Mouse (Mus musculus): ENCODE results near the gene Tbce. TPM values are rescaled to one million over a fixed set of nuclear protein-coding genes. Genes with fewer than 3 reads are reported as not detected.
A peak's percentile ranks its signal among the peaks of the same experiment; 100 is the strongest.
"Not testable (repeated sequence)": the region's sequence is repeated elsewhere in the genome, so short reads cannot be mapped to it uniquely, and the experiment has no call there.

Tbce gene
- polyA plus RNA-seq, 1 experiment = 0.59 TPM

DNA sequence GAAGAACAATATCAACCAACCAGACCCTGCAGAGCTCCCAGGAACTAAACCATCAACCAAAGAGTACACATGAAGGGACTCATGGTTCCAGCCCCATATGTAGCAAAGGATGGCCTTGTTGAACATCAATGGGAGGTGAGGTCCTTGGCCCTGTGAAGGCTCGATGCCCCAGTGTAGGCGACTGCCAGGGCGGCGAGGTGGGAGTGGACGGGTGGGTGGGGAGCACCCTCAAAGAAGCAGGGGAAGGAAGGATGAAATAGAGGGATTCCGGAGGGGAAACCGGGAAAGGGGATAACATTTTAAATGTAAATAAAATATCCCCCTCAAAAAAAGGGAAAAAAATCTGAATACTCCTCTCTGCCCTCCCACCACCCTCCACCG, 537 bp downstream of the Tbce start:
- Histone ChIP-seq H3K4me3 (replicated peaks) (peak overlapping the region; percentile 70), H3K36me3 (ENCODE audit: control insufficient read depth) (peaks cover 22% of the 10 kb centered on the region), H3K27me3 (ENCODE audit: control insufficient read depth) (no peaks in the 10 kb centered on the region), H3K9me3 (ENCODE audit: control insufficient read depth, low read length) (peaks cover 3% of the 10 kb centered on the region), H3K4me1 (ENCODE audit: control insufficient read depth) (peaks cover 56% of the 10 kb centered on the region)
- TF ChIP-seq TAL1 (IDR thresholded peaks at IDR 0.05; ENCODE audit: low read length) (no peak), GATA1 (IDR thresholded peaks at IDR 0.05; ENCODE audit: low read length) (no peak)

DNA sequence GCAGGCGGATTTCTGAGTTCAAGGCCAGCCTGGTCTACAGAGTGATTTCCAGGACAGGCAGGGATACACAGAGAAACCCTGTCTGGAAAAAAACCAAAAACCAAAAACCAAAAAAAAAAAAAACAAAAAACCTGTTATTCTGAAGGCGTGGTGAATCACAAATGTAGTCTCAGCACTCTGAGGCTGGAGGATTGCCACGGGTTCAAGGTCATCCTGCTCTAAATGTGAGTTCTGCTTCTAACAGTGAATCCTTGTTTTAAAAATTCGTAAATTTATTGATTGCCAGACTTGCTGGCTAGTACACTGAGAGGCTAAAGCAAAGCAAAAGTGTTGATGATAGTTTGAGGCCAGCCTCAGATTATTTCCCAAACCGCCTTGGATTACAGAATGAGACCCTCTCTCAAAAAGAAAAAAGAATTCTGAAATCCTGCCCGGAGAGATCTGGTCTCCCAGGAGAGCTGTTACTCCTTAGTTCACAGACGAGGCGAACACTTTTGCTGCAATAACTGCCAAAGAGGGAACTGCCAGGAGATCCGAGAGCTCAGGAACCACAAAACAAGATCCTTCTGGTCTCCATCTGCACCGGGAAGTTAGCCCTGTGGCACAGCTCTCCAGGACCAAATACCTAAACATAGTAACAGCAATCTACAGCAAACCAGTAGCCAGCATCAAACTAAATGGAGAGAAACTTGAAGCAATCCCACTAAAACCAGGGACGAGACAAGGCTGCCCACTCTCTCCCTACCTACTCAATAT, 3.4 kb downstream of the Tbce start:
- Histone ChIP-seq H3K9me3 (ENCODE audit: control insufficient read depth, low read length) (peaks cover 3% of the 10 kb centered on the region), H3K4me3 (replicated peaks) (no peak overlapping the region), H3K36me3 (ENCODE audit: control insufficient read depth) (peaks cover 41% of the 10 kb centered on the region), H3K4me1 (ENCODE audit: control insufficient read depth) (peaks cover 80% of the 10 kb centered on the region), H3K27me3 (ENCODE audit: control insufficient read depth) (no peaks in the 10 kb centered on the region)
- no peak for TF ChIP-seq GATA1 (IDR thresholded peaks at IDR 0.05; ENCODE audit: low read length)
- no peak for TF ChIP-seq TAL1 (IDR thresholded peaks at IDR 0.05; ENCODE audit: low read length)

DNA sequence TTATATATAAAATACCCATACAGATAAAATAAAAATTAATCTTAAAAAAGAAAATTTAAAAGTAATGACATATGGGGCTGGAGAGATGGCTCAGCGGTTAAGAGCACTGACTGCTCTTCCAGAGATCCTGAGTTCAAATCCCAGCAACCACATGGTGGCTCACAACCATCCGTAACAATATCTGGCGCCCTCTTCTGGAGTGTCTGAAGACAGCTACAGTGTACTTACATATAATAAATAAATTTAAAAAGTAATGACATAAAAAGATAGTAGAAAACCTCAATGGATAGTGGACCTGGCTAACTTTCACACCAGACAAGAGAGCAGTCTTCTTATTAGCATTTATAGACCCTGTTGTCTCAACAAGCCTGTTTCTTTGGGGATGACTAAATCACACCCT, 4.1 kb downstream of the Tbce start:
- H3K4me3 ChIP-seq (replicated peaks); H3K9me3 ChIP-seq (ENCODE audit: control insufficient read depth, low read length); H3K27me3 ChIP-seq (ENCODE audit: control insufficient read depth): not testable (repeated sequence)
- peaks cover 41% of the 10 kb centered on the region for H3K36me3 ChIP-seq (ENCODE audit: control insufficient read depth)
- H3K4me1 ChIP-seq (ENCODE audit: control insufficient read depth) = peaks cover 81% of the 10 kb centered on the region

DNA sequence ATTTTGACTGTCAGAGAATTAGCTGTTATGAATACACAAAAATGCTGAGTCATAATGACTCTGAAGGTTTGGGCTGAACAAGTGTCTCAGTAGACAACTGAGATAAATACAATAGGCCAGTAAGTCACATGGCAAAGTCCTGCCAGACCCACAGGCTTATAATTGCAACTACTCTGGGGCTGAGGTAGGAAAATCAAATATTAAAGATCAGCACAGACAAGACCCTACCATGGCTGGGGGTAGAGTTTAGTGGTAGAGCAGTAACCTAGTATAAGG, 5.4 kb downstream of the Tbce start:
- H3K27me3 ChIP-seq (ENCODE audit: control insufficient read depth) = no peaks in the 10 kb centered on the region
- H3K9me3 ChIP-seq (ENCODE audit: control insufficient read depth, low read length) = peaks cover 3% of the 10 kb centered on the region
- peaks cover 90% of the 10 kb centered on the region for H3K4me1 ChIP-seq (ENCODE audit: control insufficient read depth)
- TF ChIP-seq TAL1 (IDR thresholded peaks at IDR 0.05; ENCODE audit: low read length) (no peak), GATA1 (IDR thresholded peaks at IDR 0.05; ENCODE audit: low read length) (no peak)
- H3K4me3 ChIP-seq (replicated peaks) = peak overlapping the region; percentile 38
- H3K36me3 ChIP-seq (ENCODE audit: control insufficient read depth) = peaks cover 53% of the 10 kb centered on the region

DNA sequence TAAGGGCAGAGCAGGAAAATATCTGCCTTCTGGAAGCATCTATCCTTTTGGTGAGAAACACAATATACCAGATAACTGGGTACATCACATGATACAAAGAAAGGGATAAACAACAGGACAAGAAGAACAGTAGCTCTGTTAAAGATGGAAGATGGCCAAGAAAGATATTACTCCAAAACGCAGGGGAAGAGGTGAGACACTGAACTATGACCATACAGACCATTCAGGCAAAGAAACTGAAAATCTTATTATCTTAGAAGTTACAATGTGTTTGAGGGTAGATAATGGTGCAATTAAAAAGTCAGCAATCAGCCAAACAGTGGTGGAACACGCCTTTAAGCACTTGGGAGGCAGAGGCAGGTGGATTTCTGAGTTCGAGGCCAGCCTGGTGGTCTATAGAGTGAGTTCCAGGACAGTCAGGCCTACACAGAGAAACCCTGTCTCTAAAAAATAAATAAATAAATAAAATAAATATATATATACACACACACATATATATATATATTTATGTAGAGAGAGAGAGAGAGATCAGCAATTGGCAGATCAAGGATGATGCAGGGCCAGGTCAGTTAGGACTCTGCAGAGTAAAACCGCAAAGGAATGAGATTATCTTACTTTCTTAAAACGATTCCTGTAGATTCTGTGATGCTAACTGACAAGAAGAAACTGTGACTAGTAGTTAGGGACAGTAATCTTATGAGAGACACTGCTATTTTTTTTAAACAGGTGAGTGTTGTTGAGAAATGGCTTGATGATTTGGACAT, 5.9 kb downstream of the Tbce start:
- H3K4me3 ChIP-seq (replicated peaks) = peak overlapping the region; percentile 38
- no peaks in the 10 kb centered on the region for H3K27me3 ChIP-seq (ENCODE audit: control insufficient read depth)
- peaks cover 3% of the 10 kb centered on the region for H3K9me3 ChIP-seq (ENCODE audit: control insufficient read depth, low read length)
- H3K4me1 ChIP-seq (ENCODE audit: control insufficient read depth) = peaks cover 89% of the 10 kb centered on the region
- peaks cover 58% of the 10 kb centered on the region for H3K36me3 ChIP-seq (ENCODE audit: control insufficient read depth)
- TF ChIP-seq GATA1 (IDR thresholded peaks at IDR 0.05; ENCODE audit: low read length) (peak; percentile 70), TAL1 (IDR thresholded peaks at IDR 0.05; ENCODE audit: low read length) (no peak)

- Histone ChIP-seq H3K36me3 (ENCODE audit: control insufficient read depth) (peaks cover 54% of the 10 kb centered on the region), H3K4me1 (ENCODE audit: control insufficient read depth) (peaks cover 48% of the 10 kb centered on the region), H3K4me3 (replicated peaks) (no peak overlapping the region), H3K27me3 (ENCODE audit: control insufficient read depth) (no peaks in the 10 kb centered on the region), H3K9me3 (ENCODE audit: control insufficient read depth, low read length) (no peaks in the 10 kb centered on the region)
- no peak for TF ChIP-seq GATA1 (IDR thresholded peaks at IDR 0.05; ENCODE audit: low read length)
- no peak for TF ChIP-seq TAL1 (IDR thresholded peaks at IDR 0.05; ENCODE audit: low read length)
These were observed 13.2 kb downstream of the Tbce start for GRCm38 (mm10) chr13:14026154-14026820.

DNA sequence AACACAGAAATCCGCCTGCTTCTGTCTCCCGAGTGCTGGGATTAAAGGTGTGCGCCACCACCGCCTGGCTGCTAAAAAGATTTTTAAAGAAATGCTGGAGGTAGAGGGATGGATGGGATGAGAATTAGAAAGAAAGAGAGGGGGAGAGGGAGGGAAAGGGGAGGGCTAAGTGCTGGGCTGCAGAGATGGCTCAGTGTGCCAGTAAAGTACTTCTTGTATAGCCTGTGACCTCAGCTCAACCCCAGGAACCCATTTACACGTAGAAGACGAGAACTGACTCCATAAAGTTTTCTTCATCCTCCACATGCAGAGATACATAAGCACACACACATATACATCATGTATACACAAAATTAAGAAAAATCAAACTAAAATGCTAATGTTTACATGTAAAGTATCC, 13.9 kb downstream of the Tbce start:
- peaks cover 40% of the 10 kb centered on the region for H3K4me1 ChIP-seq (ENCODE audit: control insufficient read depth)
- H3K9me3 ChIP-seq (ENCODE audit: control insufficient read depth, low read length) = no peaks in the 10 kb centered on the region
- TF ChIP-seq TAL1 (IDR thresholded peaks at IDR 0.05; ENCODE audit: low read length) (no peak), GATA1 (IDR thresholded peaks at IDR 0.05; ENCODE audit: low read length) (no peak)
- no peaks in the 10 kb centered on the region for H3K27me3 ChIP-seq (ENCODE audit: control insufficient read depth)
- peaks cover 52% of the 10 kb centered on the region for H3K36me3 ChIP-seq (ENCODE audit: control insufficient read depth)
- H3K4me3 ChIP-seq (replicated peaks) = no peak overlapping the region

GRCm38 (mm10) chr13:14021417-14021816, 18.0 kb downstream of the Tbce start:
- peaks cover 48% of the 10 kb centered on the region for H3K36me3 ChIP-seq (ENCODE audit: control insufficient read depth)
- H3K4me1 ChIP-seq (ENCODE audit: control insufficient read depth) = peaks cover 38% of the 10 kb centered on the region
- H3K4me3 ChIP-seq (replicated peaks) = not testable (repeated sequence)

GRCm38 (mm10) chr13:14018852-14019251, 20.6 kb downstream of the Tbce start:
- Histone ChIP-seq H3K27me3 (ENCODE audit: control insufficient read depth) (no peaks in the 10 kb centered on the region), H3K36me3 (ENCODE audit: control insufficient read depth) (peaks cover 59% of the 10 kb centered on the region), H3K4me3 (replicated peaks) (no peak overlapping the region), H3K4me1 (ENCODE audit: control insufficient read depth) (peaks cover 32% of the 10 kb centered on the region), H3K9me3 (ENCODE audit: control insufficient read depth, low read length) (no peaks in the 10 kb centered on the region)
- TF ChIP-seq TAL1 (IDR thresholded peaks at IDR 0.05; ENCODE audit: low read length) (no peak), GATA1 (IDR thresholded peaks at IDR 0.05; ENCODE audit: low read length) (no peak)

More at GRCm38 (mm10) chr13:14021417-14021816, 18.0 kb downstream of the Tbce start:
- not testable (repeated sequence) for H3K9me3 ChIP-seq (ENCODE audit: control insufficient read depth, low read length); H3K27me3 ChIP-seq (ENCODE audit: control insufficient read depth)

Data from erythroblast, embryonic 14.5 days (primary cell).